Mouse (Mus musculus): Measurements from ENCODE around the gene Rnf150. TPM values are rescaled to one million over a fixed set of nuclear protein-coding genes. Genes with fewer than 3 reads are reported as not detected.
A peak's percentile ranks its signal among the peaks of the same experiment; 100 is the strongest.

Gene Rnf150
- total RNA-seq, 2 experiments from 2014 or later, result 12.3 to 14.2 TPM

DNA sequence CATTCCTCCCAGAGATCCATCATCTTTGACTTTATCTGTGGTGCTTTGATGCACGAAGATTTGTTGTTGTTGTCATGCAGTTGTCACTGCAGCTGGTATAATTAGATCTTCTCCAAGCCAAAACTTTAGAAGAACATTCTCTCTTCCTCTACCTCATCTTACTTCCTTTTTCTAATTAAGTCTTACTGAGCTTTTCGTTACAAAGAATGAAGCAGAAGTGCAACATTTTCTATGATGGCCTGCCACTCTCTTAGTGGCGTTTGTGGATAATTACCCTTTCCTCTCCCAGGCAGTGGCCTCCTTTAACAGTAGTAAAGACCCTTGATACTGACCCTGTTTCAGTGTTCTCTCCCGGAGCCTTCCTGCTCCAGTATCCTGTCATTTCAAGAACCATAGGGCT, 128.9 kb downstream of the Rnf150 start:
- intact Hi-C loops (cut with DNase I), result no loop called here
- DNase-seq (ENCODE audit: low spot score), result no peak

DNA sequence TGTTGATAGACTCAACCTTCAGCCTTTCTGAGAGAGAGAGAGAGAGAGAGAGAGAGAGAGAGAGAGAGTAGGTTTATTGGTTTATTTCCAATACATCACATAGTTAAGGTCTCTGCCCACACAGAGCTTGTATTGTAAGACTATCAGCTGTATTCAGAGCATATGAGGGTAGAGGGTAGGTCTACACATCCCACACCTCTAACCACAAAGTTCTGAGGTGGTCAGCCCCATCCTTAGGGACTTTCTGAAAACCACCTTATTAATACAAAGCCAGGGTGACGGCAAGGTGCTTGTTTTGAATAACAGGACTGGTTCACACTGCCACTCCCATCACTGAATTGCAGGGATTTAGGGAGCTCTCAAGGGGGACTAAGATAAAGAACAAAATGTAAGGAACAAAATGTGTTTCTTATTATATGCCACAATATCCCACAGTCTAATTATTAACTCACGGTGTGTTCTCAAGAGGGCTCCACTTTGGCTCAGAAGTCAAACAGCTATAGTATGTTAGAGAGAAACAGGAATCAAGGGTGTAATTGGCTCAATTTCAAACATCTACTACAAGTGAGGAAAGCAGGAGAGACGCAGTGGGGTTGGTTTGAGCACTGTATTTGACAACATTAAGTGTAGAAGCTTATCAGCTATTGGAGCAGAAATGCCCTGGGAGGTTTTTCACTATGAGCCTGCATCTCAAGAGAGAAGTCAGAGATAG, 132.7 kb downstream of the Rnf150 start:
- DNase-seq (ENCODE audit: low spot score), result no peak
- intact Hi-C loops (cut with DNase I), result loop anchor here (2.0 kb wide), 1 partner anchor 133 kb away; the partner anchor contains the start of gene Rnf150

- intact Hi-C loops (cut with DNase I), result loop anchor here (2.0 kb wide), 1 partner anchor 134 kb away; the partner anchor contains the start of gene Rnf150
Observed at GRCm38 (mm10) chr8:82996843-82997242, 133.7 kb downstream of the Rnf150 start.

DNA sequence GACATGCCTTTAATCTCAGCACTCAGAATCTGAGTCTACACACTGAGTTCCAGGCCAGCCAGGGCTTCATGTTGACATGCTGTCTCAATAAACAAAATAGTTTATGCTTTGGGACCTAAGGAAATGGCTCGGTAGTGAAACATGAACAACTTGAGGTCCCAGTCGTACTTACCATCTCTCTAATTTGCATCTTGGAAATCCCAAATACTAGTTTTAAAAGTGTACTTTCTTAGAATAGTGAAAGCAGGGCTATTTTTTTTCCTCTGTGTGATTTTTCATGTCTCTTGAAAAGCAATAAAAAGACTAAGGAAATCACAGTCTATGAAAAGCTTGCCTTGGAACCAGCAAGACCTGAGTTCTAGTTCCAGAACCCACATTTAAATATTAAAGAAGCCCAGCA, 135.6 kb downstream of the Rnf150 start:
- DNase-seq (ENCODE audit: low spot score), result no peak
- intact Hi-C loops (cut with DNase I), result no loop called here

More at GRCm38 (mm10) chr8:82996843-82997242, 133.7 kb downstream of the Rnf150 start:
- DNase-seq (ENCODE audit: low spot score), result no peak

- DNase-seq (ENCODE audit: low spot score), result no peak
- intact Hi-C loops (cut with DNase I), result no loop called here
Observed at GRCm38 (mm10) chr8:83003187-83003586, 140.0 kb downstream of the Rnf150 start.

- intact Hi-C loops (cut with DNase I), result no loop called here
- no peak for DNase-seq (ENCODE audit: low spot score)
Observed at GRCm38 (mm10) chr8:83009481-83009880, 146.3 kb downstream of the Rnf150 start.

GRCm38 (mm10) chr8:83011286-83011685, 148.1 kb downstream of the Rnf150 start:
- DNase-seq (ENCODE audit: low spot score), result no peak
- intact Hi-C loops (cut with DNase I), result no loop called here

DNA sequence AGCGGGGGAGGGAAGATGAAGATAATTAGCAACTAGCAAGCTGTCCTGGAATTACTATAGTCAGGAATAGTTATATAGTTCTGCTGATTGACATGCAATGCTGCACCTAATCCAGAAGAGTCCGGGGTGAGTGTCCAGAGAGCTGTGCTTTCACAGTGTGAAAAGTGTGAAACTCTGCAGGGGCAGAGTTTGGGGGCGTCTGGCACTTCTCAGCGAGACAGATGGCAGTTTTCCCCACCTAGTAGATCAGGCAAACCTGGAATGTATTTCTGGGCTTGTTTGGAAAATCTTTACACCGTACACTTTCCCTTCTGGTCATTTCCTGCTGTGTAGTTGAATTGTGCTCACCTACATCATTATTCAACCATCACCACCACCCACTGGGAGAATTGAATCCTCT, 148.6 kb downstream of the Rnf150 start:
- no peak for DNase-seq (ENCODE audit: low spot score)
- intact Hi-C loops (cut with DNase I), result no loop called here

DNA sequence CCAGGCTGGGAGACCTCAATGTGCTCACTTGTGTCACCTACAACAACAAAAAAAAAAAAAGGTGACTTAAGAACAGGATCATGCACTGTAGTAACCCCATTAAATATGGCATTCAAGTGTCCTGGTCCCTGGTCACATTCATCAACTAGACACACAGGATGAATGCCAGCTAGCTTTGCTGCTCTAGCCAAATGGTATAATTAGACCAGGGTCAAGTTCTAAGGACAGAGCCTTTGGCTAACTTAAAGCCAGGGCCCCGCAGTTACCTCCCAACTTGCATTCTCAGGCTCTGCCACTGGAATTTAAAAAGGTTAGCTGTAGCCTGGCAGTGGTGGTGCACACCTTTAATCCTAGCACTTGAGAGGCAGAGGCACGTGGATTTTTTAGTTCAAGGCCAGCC, 165.1 kb downstream of the Rnf150 start:
- intact Hi-C loops (cut with DNase I), result no loop called here
- no peak for DNase-seq (ENCODE audit: low spot score)

DNA sequence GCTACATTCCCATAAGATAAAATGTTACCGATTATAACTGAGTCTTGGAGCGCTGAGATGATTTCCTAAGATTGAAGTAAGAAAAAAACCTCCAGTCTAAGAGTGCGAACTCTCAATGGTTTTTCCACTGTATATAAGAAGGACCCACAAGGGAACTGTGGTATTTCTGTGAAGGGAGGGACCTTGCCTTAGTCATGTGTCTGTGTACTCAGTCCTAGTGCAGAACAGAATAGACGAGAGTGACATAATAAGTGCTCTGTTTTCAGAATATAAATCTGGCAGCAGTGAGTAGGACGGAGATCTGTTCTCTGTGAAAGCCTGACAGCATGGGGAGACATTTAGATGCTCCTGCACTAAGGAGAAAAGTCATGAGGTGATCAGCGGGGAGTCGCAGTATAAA, 169.6 kb downstream of the Rnf150 start:
- DNase-seq (ENCODE audit: low spot score), result no peak
- intact Hi-C loops (cut with DNase I), result no loop called here

DNA sequence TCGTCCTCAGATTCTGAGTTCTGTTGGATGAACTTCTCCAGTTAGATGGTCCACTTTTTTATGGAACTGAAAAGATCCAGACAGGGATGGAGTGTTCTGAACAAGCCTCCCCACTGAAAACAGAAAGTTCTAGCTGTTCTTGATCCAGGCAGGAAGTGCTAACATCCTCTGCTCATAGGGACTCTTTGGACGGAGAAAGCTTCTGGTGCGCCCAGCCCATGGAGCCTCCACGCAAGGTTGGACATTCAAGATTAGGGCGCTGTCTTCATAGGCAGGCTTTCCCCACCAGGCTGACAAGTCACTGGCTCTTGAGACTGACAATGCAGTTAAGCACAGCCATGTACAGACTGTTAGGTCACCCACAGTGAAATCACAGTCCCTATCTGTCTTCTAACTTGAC, 172.0 kb downstream of the Rnf150 start:
- intact Hi-C loops (cut with DNase I), result no loop called here
- no peak for DNase-seq (ENCODE audit: low spot score)

DNA sequence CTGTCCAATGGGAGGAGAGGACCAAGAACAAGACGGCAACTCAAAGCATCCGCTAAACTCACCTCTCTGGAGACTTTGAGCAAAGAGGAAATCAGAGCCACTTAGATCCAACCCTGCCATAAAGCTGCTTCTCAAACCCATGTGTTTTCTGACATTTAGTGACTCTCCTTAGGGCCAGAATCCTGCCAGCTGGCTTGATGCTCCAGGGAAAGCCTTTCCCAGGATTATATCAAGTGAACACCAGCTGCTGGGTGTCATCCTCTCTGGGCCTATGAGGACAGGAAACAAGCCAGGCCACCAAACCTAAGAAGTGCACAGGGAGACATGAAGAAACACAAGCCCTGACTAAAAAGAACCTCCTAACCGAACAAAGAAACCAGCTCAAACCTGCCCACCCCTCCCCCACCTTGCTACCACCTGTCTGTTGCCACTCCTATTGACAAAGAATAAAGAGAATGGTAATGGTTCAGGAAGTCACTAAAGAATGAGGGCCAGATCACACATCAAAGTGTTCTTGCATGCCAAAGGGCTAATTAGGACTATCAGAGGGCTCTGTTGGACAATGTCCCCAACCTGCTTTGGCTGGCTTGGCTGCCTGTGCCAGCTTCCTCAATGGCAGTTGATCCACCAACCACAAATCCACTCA, 173.5 kb downstream of the Rnf150 start:
- intact Hi-C loops (cut with DNase I), result no loop called here
- DNase-seq (ENCODE audit: low spot score), result peak; percentile 22

DNA sequence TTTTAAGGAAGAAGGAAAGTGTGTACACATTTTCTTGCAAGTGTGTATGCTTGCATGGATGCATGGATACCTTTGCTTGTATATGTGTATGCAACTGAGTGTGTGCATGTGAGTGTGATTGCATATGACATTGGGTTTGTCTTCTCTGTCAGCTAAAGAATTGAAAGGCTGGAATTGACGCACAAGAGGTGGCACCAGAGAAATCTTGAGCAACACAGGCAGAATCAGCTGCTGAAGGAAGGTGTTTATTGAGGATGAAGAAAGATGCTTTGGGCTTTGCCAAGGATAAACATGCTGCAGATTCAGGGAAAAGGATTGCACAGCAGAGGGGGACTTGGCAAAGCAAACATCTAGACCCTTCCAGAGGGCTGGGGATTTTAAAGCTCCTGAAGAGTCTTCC, 174.2 kb downstream of the Rnf150 start:
- intact Hi-C loops (cut with DNase I), result no loop called here
- DNase-seq (ENCODE audit: low spot score), result no peak

DNA sequence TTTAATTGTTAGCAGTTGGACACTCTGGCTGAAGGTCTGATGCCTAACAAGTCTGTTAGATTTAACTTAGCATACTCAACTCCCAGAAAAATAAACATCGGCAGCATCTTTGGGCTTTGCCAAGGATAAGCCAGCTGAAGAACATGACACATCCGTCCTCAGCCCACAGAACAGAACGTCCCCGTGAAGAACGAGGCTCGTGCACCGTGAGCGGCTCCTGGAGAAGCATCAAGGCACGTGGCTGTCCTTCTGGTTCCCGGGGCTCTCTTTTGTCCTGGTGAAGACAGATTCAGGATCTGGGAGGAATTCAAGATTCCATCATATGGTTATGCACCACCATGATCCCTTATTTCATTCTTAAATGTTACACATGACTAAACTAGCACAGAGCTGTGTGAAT, 175.4 kb downstream of the Rnf150 start:
- intact Hi-C loops (cut with DNase I), result no loop called here
- DNase-seq (ENCODE audit: low spot score), result peak; percentile 33

DNA sequence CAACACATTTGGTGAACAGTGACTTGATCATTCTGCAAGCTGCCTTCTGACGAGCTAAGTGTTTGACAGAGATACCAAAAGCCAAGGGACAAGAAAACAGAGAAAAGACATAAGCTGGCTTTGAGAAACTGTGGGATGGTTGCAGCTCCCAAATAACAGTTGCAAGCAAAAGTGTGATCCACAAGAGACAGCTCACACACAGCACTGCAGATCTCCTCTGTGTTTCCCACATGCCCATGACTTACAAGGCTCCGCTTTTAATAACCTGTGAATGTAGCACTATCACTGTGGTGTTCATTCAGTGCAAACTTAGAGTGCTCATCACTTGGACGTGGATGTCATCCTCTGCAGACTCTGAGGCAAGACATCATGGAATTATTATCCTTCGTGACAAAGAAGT, 178.3 kb downstream of the Rnf150 start:
- intact Hi-C loops (cut with DNase I), result no loop called here
- DNase-seq (ENCODE audit: low spot score), result no peak

GRCm38 (mm10) chr8:83046912-83047311, 183.8 kb downstream of the Rnf150 start:
- DNase-seq (ENCODE audit: low spot score), result no peak
- intact Hi-C loops (cut with DNase I), result no loop called here

DNA sequence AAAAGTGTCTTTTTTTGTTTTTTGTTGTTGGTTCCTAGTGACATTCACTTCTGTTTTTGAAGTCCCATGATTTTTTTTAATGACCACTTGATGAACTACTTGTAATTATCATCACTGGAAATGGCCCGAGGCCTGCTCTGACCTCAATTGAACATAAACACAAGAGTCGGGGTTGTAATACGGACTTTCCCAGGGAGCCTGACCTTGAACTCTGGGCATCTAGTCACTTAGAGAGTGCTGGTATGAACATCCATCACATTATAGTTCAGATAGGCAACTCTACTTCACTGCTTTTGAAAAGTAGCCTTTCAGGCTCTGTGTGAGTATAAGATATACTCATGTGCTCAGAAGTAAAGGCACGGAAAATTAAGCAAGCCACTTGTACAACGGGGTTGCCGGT, 185.4 kb downstream of the Rnf150 start:
- intact Hi-C loops (cut with DNase I), result no loop called here
- no peak for DNase-seq (ENCODE audit: low spot score)

- DNase-seq (ENCODE audit: low spot score), result peak; percentile 33
- intact Hi-C loops (cut with DNase I), result no loop called here
Observed at GRCm38 (mm10) chr8:83049171-83049601, 186.0 kb downstream of the Rnf150 start.

DNA sequence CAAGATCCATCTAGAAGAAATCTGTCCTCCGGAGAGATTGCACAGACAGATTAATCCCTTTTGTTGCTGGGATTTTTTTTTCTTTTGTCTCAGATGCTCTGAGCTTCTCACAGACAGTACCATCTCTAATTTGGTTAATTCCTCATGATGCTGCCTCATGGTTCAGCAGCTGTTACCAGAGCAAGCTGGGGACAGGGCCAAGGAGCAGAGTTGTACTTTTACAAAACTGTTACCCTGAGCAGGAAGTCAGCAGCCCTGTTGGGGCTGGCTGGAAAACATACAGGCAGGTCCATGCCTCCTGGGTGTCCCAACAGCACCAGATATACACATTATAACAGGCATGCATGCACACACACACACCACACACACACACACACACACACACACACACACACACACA, 186.5 kb downstream of the Rnf150 start:
- no peak for DNase-seq (ENCODE audit: low spot score)
- intact Hi-C loops (cut with DNase I), result no loop called here

DNA sequence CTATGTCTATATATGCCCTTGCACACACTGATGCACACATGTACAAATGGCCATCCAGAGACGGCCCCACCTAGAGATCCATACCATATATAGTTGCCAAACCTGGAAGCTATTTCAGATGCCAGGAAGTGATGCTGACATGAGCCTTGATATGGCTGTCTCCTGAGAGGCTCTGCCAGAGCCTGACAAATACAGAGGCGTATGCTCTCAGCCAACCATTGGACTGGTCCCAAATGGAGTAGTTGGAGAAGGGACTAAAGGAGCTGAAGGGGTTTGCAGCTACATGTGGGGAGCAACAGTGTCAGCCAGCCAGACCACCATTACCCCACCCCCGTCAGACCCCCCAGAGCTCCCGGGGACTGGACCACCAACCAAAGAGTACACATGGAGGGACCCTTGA, 189.7 kb downstream of the Rnf150 start:
- intact Hi-C loops (cut with DNase I), result no loop called here
- DNase-seq (ENCODE audit: low spot score), result no peak

- DNase-seq (ENCODE audit: low spot score), result no peak
- intact Hi-C loops (cut with DNase I), result no loop called here
Observed at GRCm38 (mm10) chr8:83054801-83055200, 191.6 kb downstream of the Rnf150 start.

DNA sequence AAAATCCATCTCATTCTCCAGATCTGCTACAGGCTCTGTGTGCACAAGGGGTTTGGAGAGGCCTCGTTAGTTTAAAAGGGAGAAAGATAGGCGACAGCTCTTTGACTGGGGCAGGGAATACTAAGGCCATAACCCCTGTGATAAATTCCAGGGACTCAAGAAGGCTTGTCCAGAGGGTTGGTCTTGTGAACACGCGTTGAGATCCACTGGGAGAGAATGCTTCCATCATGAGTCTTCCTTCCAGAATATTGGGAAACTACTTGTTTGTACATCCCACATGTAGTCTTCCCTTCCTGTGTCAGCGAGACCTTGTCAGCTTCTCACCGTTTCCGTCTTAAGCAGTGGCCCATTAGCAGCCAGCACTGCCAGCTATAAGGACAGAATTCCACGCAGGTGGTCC, 195.8 kb downstream of the Rnf150 start:
- no peak for DNase-seq (ENCODE audit: low spot score)

More for the DNA sequence above, 195.8 kb downstream of the Rnf150 start:
- intact Hi-C loops (cut with DNase I), result no loop called here
